Mouse (Mus musculus): Measurements from ENCODE around the gene Lsamp. TPM values are rescaled to one million over a fixed set of nuclear protein-coding genes. Genes with fewer than 3 reads are reported as not detected.

Gene Lsamp
- polyA plus RNA-seq, 1 experiment from 2014 or later, result 0.25 TPM

GRCm38 (mm10) chr16:41410671-41411070 lies 1426.5 kb downstream of the Lsamp start:
- no peaks in the 10 kb centered on the region for H3K36me3 ChIP-seq
- no peak overlapping the region for H3K4me2 ChIP-seq
- H3K9me3 ChIP-seq (replicated peaks), result no peaks in the 10 kb centered on the region
- no peaks in the 10 kb centered on the region for H3K4me1 ChIP-seq
- no peak overlapping the region for H3K27ac ChIP-seq
- no peak for ATAC-seq
- H3K4me3 ChIP-seq, result no peak overlapping the region
- no peak overlapping the region for H3K9ac ChIP-seq
- no peaks in the 10 kb centered on the region for H3K27me3 ChIP-seq (replicated peaks)
- 59% methylated on average over 3 of the region's 3 CpGs for WGBS (ENCODE audit: insufficient replicate concordance)

DNA sequence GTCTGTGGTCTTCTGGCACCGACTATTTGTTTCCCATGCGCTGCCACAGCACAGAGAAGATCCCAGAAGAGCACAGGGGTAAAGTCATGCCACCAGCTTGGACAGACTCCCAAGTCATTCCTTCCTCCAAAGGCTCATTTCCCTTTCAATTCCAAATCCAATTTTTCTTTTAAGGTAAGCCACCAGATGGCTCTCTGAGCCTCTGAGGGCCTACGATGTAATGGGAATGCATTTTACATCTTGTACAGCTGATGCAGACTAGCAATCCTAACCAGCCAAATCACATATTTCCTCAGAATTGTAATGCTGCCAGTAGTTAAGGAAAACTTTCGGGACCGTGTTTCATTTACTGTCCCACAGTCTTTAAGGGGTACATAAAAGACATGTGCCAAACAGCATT lies 1433.2 kb downstream of the Lsamp start:
- H3K27ac ChIP-seq, result no peak overlapping the region
- H3K9ac ChIP-seq, result no peak overlapping the region
- H3K4me3 ChIP-seq, result no peak overlapping the region
- H3K36me3 ChIP-seq, result no peaks in the 10 kb centered on the region
- H3K4me1 ChIP-seq, result no peaks in the 10 kb centered on the region
- H3K4me2 ChIP-seq, result no peak overlapping the region
- no peaks in the 10 kb centered on the region for H3K27me3 ChIP-seq (replicated peaks)
- WGBS (ENCODE audit: insufficient replicate concordance), result 69% methylated on average over 5 of the region's 5 CpGs
- no peaks in the 10 kb centered on the region for H3K9me3 ChIP-seq (replicated peaks)
- ATAC-seq, result no peak

DNA sequence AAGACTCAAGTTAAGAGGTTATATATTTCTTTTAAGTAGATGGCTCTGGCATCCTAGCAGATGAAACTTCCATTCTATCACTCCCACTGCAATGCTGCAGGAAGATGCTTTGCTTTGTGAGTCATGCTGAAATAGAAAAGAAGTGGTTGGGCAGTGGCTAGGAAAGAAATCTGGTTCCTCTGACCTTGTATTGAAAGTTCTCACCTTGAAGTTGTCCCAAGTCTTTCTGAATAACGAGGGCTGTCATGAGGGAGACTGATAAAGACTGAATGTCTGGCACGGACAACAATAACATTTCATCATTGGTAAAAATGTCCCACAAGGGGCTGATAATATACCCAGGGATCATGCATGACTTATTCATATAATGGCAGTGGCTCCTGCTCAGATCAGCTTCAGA lies 1483.2 kb downstream of the Lsamp start:
- Histone ChIP-seq H3K4me1 (no peaks in the 10 kb centered on the region), H3K27ac (no peak overlapping the region), H3K4me2 (no peak overlapping the region), H3K27me3 (replicated peaks) (no peaks in the 10 kb centered on the region), H3K9me3 (replicated peaks) (no peaks in the 10 kb centered on the region), H3K9ac (no peak overlapping the region), H3K36me3 (no peaks in the 10 kb centered on the region), H3K4me3 (no peak overlapping the region)
- ATAC-seq, result no peak
- 45% methylated on average over 2 of the region's 2 CpGs for WGBS (ENCODE audit: insufficient replicate concordance)

DNA sequence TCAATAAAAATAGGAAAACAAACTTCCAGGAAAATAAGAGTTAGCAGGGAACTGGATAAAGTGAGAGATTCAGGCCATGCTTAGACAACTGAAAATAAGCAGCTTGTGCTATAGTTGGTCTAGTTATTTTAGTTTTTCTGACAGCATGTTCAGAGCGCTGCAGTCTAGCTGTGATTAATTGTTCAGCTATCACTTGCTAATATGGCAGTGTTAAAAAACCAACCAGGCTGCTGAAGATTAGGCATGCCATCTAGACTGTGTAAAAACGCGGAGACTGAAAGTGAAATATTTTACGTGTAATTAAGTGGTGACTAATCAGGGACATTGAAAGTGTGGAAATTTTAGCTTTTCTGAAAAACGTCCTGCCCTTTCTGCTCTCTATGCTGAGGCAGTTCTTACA lies 1494.5 kb downstream of the Lsamp start:
- 71% methylated on average over 5 of the region's 5 CpGs for WGBS (ENCODE audit: insufficient replicate concordance)

DNA sequence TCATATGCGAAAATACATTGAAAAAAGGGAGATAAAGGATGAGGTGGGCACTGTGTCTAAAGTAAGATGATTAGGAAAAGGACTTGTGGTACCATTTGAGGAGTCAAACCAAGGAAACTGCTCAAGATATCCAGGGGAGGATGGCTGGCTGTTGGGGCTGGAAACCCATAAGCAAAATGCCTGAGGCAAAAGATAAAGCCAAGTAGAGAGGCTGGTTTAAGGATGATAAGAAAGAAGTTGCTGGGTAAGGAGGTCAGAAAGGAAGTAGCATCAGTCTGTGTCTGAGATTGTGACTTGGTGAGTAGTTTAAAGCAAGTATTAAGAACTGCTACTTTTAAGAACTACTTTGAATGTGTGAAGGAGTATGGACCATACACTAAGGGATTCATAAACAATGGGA lies 1497.7 kb downstream of the Lsamp start:
- H3K9me3 ChIP-seq (replicated peaks), result no peaks in the 10 kb centered on the region
- H3K27me3 ChIP-seq (replicated peaks), result no peaks in the 10 kb centered on the region
- no peak overlapping the region for H3K9ac ChIP-seq
- WGBS (ENCODE audit: insufficient replicate concordance), result 33% methylated on average over 1 of the region's 1 CpGs
- ATAC-seq, result peak; percentile 60
- no peaks in the 10 kb centered on the region for H3K4me1 ChIP-seq
- H3K27ac ChIP-seq, result no peak overlapping the region
- H3K4me2 ChIP-seq, result no peak overlapping the region
- H3K4me3 ChIP-seq, result no peak overlapping the region
- H3K36me3 ChIP-seq, result no peaks in the 10 kb centered on the region

More for the DNA sequence above, 1494.5 kb downstream of the Lsamp start:
- no peak for ATAC-seq
- Histone ChIP-seq H3K27me3 (replicated peaks) (no peaks in the 10 kb centered on the region), H3K36me3 (no peaks in the 10 kb centered on the region), H3K9me3 (replicated peaks) (no peaks in the 10 kb centered on the region), H3K4me3 (no peak overlapping the region), H3K4me1 (no peaks in the 10 kb centered on the region), H3K9ac (no peak overlapping the region), H3K4me2 (no peak overlapping the region), H3K27ac (no peak overlapping the region)

GRCm38 (mm10) chr16:41510915-41511552 lies 1526.9 kb downstream of the Lsamp start:
- Histone ChIP-seq H3K27me3 (replicated peaks) (no peaks in the 10 kb centered on the region), H3K4me1 (no peaks in the 10 kb centered on the region), H3K4me2 (no peak overlapping the region), H3K9me3 (replicated peaks) (no peaks in the 10 kb centered on the region), H3K9ac (no peak overlapping the region), H3K4me3 (no peak overlapping the region), H3K36me3 (no peaks in the 10 kb centered on the region), H3K27ac (no peak overlapping the region)
- no peak for ATAC-seq
- 47% methylated on average over 6 of the region's 6 CpGs for WGBS (ENCODE audit: insufficient replicate concordance)

DNA sequence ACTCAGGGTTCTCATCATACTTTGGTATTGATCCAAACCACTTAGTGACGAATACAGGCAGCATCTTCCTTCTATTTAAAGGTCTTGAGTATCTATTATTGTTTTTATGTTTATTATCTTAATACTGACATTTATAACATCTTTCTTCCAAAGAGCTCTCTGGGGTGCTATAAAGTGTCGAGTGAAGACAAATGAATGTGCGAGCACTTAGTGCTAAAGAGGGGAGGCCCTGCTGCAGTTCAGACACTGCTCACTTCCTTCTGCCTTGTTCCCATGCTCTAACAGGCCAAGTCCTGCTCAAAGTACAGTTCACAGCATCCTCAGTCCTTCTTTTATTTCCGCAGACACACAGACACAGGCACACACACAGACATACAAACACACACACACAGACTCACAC lies 1537.4 kb downstream of the Lsamp start:
- Histone ChIP-seq H3K9me3 (replicated peaks) (no peaks in the 10 kb centered on the region), H3K9ac (no peak overlapping the region), H3K4me2 (no peak overlapping the region), H3K27ac (no peak overlapping the region), H3K27me3 (replicated peaks) (no peaks in the 10 kb centered on the region), H3K4me1 (no peaks in the 10 kb centered on the region), H3K36me3 (no peaks in the 10 kb centered on the region), H3K4me3 (no peak overlapping the region)
- no peak for ATAC-seq
- 65% methylated on average over 4 of the region's 4 CpGs for WGBS (ENCODE audit: insufficient replicate concordance)

- H3K27ac ChIP-seq, result no peak overlapping the region
- H3K9me3 ChIP-seq (replicated peaks), result no peaks in the 10 kb centered on the region
- no peak for ATAC-seq
- H3K4me3 ChIP-seq, result no peak overlapping the region
- H3K4me1 ChIP-seq, result no peaks in the 10 kb centered on the region
- H3K9ac ChIP-seq, result no peak overlapping the region
- WGBS (ENCODE audit: insufficient replicate concordance), result 64% methylated on average over 10 of the region's 10 CpGs
- no peaks in the 10 kb centered on the region for H3K36me3 ChIP-seq
- H3K27me3 ChIP-seq (replicated peaks), result no peaks in the 10 kb centered on the region
- no peak overlapping the region for H3K4me2 ChIP-seq
Measured at GRCm38 (mm10) chr16:41524266-41524665, 1540.1 kb downstream of the Lsamp start.

DNA sequence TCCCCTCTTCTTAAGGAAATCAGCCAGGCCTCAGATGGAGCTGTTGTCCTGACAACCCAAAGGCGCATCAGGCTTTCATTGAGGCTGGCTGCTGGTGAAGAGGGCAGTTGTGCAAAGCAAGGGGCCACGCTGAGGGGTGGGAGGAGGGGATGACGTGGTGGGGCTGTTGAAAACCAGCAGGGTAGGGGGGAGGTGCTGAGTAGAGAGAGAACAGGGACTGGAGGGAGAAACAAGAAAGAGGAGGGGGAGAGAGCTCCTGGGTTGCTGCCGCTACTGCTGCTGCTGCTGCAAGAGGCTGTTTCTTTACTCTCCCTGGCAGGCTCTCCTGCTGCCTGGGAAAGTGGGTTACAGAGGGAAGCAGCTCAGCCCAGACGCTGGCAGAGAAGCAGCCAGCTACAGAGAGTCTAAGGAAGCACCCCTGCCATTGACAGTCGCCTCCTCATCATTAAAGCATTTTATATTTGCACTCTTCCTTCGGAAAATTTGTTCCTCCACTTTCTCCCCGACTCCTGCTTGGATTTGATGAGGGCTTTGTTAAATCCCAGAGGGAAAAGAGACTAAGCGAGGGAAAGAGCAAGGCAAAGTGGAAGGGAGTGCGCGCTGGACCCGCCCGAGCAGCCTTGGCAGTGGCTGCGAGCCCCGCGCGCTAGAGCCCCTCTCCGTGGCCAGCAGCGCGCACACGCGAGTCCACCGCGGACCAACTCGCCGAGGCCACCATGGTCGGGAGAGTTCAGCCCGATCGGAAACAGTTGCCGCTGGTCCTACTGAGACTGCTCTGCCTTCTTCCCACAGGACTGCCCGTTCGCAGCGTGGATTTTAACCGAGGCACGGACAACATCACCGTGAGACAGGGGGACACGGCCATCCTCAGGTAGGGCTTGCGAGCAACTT lies 1548.7 kb downstream of the Lsamp start:
- Histone ChIP-seq H3K4me1 (no peaks in the 10 kb centered on the region), H3K36me3 (no peaks in the 10 kb centered on the region), H3K4me3 (peak overlapping the region; percentile 28), H3K27ac (no peak overlapping the region), H3K9me3 (replicated peaks) (no peaks in the 10 kb centered on the region), H3K27me3 (replicated peaks) (peaks cover 32% of the 10 kb centered on the region), H3K4me2 (peak overlapping the region; percentile 58), H3K9ac (no peak overlapping the region)
- no peak for ATAC-seq
- 2% methylated on average over 38 of the region's 38 CpGs for WGBS (ENCODE audit: insufficient replicate concordance)

- H3K36me3 ChIP-seq, result no peaks in the 10 kb centered on the region
- H3K27me3 ChIP-seq (replicated peaks), result peaks cover 32% of the 10 kb centered on the region
- H3K9me3 ChIP-seq (replicated peaks), result no peaks in the 10 kb centered on the region
- no peak overlapping the region for H3K27ac ChIP-seq
- no peaks in the 10 kb centered on the region for H3K4me1 ChIP-seq
- peak overlapping the region; percentile 28; the same call in 1 of the 2 replicates for H3K4me3 ChIP-seq
- no peak overlapping the region for H3K9ac ChIP-seq
- peak overlapping the region; percentile 58 for H3K4me2 ChIP-seq
- ATAC-seq, result no peak
- 33% methylated on average over 6 of the region's 6 CpGs for WGBS (ENCODE audit: insufficient replicate concordance)
Measured at GRCm38 (mm10) chr16:41533686-41534085, 1549.5 kb downstream of the Lsamp start.

- H3K27me3 ChIP-seq (replicated peaks), result peaks cover 32% of the 10 kb centered on the region
- no peaks in the 10 kb centered on the region for H3K9me3 ChIP-seq (replicated peaks)
- H3K4me2 ChIP-seq, result no peak overlapping the region
- no peak for ATAC-seq
- WGBS (ENCODE audit: insufficient replicate concordance), result 43% methylated on average over 1 of the region's 1 CpGs
- no peaks in the 10 kb centered on the region for H3K4me1 ChIP-seq
- no peak overlapping the region for H3K27ac ChIP-seq
- no peak overlapping the region for H3K4me3 ChIP-seq
- H3K9ac ChIP-seq, result no peak overlapping the region
- H3K36me3 ChIP-seq, result no peaks in the 10 kb centered on the region
Measured at GRCm38 (mm10) chr16:41535806-41536205, 1551.6 kb downstream of the Lsamp start.

DNA sequence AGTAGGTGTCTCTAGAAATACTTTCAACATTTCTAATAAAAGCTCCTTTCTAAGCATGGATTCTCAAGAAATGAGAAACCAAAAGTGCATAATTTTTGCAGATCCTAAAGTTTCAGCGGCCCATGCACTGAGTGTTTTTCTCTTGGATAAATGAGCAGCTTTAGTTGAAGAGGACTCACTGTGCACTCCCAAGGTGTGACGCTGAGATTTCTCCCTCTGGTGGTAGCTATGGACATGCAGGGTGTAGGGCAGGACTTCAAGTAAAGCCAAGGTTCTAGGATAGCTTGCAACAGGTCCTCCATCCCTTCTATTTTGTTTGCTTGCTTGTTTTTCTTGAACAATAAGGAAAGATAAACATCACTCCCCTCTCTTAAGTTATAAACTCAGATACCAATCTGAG lies 1558.5 kb downstream of the Lsamp start:
- Histone ChIP-seq H3K4me2 (no peak overlapping the region), H3K36me3 (no peaks in the 10 kb centered on the region), H3K27me3 (replicated peaks) (no peaks in the 10 kb centered on the region), H3K4me1 (no peaks in the 10 kb centered on the region), H3K9ac (no peak overlapping the region), H3K9me3 (replicated peaks) (no peaks in the 10 kb centered on the region), H3K4me3 (no peak overlapping the region), H3K27ac (no peak overlapping the region)
- 32% methylated on average over 2 of the region's 2 CpGs for WGBS (ENCODE audit: insufficient replicate concordance)
- ATAC-seq, result no peak

Data from liver, embryonic 12.5 days (tissue).